Mouse (Mus musculus): ENCODE results near the gene Col8a2.

DNA sequence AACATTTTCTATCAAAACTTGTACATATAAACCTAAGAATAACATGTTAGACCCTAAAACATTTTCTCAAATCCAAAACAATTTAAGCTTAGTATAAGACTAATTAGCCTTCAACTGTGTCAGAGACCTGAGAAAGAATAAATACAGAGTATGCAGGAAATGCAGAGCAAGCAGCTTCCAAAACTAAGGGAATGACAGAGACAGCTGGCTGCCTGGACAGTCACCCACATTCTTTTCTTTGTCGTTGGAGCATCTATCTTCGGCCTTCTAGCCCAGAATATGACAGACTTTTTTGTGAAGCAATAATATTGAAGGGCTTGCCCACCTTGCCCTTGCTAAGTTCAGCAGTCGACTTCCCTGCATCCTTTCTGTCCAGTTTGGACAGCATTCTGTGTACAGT, 17.3 kb upstream of the Col8a2 start:
- no peak for TF ChIP-seq CTCF (conservative IDR thresholded peaks at IDR 0.05; ENCODE audit: low read length)
- TF ChIP-seq POU5F1 (IDR thresholded peaks at IDR 0.05; ENCODE audit: borderline replicate concordance, low read length), result no peak
- TF ChIP-seq NANOG (IDR thresholded peaks at IDR 0.05; ENCODE audit: borderline replicate concordance, low read length), result no peak
